Mouse (Mus musculus): Measurements from ENCODE around the gene Gm10226.
"Not testable (repeated sequence)": the region's sequence is repeated elsewhere in the genome, so short reads cannot be mapped to it uniquely, and the experiment has no call there.

The Gm10226 gene

DNA sequence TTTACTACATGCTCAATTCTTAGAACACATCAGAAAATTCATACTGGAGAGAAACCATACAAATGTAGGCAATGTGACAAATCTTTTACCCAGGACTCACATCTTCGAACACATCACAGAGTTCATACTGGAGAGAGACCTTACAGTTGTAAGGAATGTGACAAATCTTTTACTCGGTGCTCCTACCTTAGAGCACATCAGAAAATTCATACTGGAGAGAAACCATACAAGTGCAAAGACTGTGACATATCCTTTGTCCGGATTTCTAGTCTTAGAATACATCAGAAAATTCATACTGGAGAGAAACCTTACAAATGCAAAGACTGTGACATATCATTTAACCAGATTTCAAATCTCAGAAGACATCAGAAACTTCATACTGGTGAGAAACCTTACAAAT lies at the start of gene Gm10226:
TSS of gene Gm10226 (plus strand) at position 301 of the 400 bp plus-strand sequence.
- no peak for DNase-seq

DNA sequence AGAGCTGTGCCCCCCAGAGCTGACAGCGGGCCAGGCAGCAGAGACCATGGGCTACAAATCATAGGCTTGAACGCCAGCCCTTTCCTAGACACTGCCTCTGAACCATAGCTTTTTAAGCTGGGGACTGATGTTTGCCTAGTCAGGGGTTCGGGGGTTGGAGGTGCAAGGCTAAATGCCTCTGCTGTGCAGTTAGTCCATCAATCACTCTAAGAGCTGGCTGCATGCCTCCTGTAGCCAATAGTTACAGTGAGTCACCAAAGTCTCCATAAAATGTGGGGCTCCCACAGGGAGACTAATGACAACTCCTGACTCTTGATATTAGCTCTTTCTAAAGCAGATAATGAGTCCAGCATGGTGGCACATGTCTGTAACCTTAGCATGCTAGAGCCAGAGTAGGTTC lies 42.9 kb upstream of the Gm10226 start:
- DNase-seq: no peak

DNA sequence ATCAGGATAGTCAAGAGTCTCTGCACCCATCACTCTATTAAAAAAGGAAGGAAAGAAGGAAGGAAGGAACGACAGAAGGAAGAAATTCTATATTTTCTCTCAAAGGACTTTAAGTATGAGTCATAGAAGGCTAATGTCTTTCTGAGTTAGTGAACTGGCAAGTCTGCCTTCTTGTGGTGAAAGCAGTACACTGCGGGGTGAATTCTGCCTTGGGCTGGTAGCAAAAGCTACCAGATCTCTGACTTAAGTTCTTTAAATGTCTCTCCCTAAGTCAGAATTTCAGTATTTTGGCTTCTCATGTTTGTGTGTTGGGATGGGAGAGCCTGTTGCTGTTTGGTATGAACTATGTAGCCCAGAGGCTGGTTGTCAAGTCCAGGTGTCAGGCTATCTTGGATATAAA lies 41.7 kb upstream of the Gm10226 start:
- no peak for DNase-seq

DNA sequence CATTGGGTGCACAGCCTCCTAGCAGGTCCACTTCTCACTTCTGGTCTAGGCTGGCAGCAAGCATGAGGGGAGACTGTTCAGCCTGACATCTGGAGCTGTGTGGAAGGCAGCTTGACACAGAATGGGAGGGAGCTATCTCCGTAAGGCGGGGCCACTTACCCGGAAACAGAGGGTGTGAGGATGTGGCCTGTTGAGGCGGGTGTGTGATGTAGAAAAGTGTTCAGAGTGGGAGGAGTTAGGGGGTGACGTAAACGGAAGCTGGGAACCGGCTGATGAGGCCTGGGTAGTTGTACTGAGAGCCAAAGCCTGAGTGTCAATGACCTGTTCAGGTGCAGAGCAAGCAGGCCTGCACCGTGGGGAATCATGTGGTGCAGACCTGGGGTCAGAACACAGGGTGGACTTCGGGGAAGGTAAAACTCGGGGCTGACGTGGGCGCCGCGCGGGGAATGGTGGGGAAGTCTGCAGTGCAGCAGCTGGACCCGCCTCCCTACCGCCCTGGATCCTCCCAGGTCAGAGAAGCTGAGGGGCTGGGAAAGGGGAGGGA lies 41.2 kb upstream of the Gm10226 start, which contains the start of gene Zfp983:
TSS of gene Zfp983 (plus strand) at position 261 of the 544 bp plus-strand sequence.
- peak; percentile 41 for DNase-seq

DNA sequence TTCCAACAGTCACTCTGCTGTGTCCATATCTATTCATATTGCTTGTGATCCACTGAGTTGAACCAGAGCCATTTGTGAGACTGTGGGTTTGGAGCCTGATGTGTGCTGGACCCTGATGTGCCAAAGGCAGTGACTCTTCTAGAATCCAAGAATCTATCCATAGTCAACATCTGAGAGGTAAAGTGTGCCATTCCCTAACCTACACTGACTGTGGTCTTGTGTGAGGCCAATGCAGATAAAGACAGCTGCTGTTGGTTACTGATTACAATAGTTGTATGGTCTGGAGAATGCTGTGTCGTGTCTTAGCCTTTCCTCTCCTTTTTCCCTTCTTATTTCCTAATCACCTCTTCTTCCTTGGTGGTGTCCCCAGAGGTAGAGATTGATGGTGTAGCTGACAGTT lies 12.8 kb upstream of the Gm10226 start:
- DNase-seq: not testable (repeated sequence)

DNA sequence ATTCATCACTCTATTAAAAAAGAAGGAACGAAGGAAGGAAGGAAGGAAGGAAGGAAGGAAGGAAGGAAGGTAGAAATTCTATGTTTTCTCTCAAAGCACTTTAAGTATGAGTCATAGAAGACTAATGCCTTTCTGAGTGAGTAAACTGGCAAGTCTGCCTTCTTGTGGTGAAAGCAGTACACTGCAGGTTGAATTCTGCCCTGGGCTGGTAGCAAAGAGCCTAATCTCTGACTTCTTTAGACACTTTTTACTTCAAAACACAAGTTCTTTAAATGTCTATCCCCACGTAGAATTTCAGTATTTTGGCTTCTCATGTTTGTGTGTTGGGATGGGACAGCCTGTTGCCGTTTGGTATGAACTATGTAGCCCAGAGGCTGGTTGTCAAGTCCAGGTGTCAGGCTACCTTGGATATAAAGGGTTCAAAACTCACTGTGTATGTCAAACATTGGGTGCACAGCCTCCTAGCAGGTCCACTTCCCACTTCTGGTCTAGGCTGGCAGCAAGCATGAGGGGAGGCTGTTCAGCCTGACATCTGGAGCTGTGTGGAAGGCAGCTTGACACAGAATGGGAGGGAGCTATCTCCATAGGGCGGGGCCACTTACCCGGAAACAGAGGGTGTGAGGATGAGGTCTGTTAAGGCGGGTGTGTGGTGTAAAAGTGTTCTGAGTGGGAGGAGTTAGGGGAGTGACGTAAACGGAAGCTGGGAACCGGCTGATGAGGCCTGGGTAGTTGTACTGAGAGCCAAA lies 12.2 kb upstream of the Gm10226 start:
- DNase-seq: peak; percentile 65

DNA sequence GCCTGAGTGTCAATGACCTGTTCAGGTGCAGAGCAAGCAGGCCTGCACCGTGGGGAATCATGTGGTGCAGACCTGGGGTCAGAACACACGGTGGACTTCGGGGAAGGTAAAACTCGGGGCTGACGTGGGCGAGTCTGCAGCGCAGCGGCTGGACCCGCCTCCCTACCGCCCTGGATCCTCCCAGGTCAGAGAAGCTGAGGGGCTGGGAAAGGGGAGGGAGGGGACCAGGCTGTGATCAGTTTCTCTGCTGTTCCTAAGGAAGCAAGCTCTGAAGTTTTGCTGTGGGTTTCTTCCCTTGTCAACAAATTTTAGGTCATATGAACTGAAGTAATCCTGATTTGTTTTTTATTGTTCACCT lies 11.7 kb upstream of the Gm10226 start:
- not testable (repeated sequence) for DNase-seq

DNA sequence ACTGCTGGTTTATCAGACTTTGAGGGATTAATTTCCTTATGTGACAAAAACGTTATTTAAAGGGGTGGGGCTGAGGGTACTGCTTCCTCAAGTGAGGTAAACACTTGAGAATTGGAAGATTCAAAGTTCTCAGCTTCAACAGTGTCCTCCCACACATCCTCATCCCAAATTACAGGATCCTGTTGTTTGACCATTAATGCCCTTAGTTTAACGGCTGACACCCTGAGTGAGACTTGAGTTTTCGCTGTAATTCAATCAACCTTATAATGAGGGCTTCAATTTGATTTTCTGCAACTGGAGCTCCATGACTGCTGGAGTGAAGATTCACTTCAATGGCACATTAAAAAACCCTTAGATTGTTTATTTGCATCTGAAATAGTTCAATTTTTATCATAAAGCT lies 1.7 kb downstream of the Gm10226 start:
- no peak for DNase-seq

DNA sequence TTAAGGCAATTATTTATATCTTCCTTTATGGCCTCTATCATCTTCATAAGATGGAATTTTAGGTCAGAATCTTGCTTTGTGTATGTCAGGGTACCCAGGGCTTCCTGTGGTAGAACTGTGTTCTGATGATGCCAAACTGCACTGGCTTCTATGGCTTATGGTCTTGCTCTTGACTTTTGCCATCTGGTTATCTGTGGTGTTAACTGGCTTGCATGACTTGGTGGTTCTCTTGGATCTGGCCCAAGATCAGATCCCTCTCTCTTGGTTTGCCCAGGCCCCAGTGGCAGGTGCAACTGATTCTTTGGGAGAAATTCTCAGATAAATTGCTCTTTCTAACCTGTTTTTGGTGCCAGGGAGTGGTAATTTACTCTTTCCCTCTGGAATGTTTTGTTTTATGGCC lies 4.4 kb downstream of the Gm10226 start:
- no peak for DNase-seq

DNA sequence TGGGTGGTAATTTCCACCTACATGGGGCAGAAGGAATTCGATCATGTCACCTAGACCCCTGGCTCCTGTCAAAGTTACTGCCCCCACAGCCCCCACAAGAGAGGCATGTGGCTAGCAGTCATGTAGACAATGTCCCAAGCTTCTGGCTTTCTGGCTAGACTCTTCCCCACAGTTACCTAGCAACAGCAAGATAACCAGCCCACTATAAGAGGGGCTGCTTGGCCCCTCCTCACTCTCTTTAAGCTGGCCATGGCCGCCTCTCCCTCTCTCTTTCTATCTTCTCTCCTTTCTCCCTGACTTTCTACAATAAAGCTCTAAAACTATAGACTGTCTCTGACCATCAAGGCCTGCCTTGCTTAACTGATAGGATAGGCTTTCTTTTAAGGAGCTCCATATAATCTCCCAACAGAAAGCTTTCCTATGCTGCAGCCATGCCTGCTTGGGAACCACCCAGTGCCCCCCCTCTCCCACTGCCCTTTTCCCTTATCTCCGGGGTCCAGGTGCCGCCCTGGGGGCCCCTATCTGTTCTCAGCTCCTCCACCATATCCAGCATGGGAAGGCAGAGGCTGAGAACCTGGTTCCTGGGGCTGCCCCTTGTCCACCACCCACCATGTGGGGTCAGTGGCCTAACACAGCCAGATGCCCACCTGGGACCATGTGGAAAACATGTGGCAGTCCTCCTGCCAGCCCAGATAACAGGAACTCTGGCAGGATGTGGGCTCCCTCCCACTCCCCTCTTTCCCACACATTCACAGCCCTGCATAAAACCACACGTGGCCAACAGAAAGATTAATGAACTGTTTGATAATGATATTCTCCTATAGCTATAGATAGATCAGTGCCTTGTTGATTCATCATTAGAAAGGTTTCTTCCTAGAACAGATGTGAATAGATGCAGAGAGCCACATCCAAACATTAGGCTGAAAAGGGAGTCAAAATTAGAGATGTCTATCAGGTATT lies 10.9 kb downstream of the Gm10226 start:
- no peak for DNase-seq

DNA sequence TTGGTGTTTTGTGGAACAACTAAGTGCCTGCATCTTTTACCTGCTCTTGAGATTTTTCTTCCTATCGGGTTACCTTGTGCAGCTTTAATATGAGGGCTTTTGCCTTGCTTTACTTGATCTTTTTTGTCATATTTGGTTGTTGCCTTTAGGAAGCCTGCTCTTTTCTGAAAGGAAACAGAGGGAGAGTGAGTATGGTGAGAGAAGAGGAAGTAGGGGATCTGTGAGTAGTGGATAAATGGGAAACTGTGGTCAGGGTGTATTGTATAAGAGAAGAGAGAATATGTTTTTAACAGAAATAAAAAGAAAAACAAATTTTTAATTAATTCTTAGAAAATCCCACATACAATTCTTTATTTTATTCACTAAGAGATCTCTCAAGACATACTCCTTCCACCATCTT lies 11.8 kb downstream of the Gm10226 start:
- DNase-seq: no peak

DNA sequence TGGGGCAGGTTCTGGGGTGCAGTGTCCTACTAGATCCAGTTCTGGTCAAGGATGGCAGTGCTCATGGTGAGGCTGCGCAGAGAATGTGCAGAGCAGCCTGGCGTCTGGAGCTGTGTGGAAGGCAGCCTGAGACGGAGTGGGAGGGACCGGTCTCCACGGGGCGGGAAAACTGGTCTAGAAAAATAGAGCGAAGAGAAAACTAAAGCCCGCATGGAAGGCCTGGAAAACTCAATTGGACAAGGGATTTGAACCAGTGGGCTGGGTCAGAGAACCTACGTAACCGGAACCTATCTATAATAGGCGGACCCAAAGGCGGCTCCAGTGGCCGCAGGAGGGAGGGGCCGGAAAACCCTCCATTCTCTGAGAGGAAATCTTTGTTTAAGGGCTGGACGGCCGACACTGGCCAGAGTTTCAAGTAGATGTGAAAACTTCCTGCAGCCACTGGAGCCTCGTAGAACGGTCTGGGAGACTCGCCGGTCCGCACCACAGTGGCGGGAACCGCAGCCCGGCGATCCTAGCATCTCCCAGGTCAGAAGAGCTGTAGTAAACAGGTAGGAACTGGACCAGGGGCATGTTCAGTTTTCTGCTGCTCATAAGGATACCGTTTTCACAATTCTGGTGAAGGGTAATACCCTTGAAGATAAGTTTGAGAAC lies 15.8 kb downstream of the Gm10226 start, which contains the start of gene Zfp760:
TSS of gene Zfp760 (plus strand) at position 399 of the 654 bp plus-strand sequence.
- peak; percentile 73 for DNase-seq

DNA sequence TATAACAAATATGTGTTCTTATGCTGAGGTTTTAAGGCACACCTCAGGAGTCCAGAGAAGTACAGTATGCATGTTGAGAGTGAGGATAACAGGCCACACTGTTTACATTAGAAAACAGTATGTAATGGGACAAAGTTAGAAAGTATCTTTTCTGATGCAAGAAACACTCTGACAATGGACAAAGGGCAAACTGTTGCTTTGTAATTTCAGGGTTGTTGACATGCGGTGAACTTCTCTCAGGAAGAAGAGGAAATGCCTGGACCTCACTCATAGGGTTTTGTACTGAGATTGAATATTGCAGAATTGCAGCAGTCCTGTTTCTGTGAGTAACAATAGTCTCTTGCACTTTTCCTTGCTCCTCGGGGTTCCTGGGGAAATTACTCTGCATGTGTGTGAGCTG lies 16.7 kb downstream of the Gm10226 start:
- DNase-seq: no peak

DNA sequence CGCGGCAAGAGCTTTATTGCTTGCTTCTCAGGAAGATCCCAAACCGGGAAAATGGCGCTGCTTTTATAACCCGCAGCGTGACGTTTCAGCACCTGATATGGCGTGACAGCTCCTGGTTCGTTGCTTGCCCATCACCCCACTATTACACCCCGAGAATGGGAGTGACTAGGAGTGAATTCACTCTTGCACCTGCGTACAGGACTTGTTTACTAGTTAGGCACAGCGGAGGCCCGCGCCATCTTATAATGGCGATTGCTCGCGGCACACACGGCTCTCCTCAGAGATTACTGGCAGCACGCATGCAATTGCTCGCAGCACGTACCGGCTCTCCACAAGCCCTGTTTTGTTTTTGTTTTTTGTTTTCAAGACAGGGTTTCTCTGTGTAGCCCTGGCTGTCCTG lies 38.8 kb downstream of the Gm10226 start, which contains the start of gene Zfp229:
TSS of gene Zfp229 (plus strand) at position 301 of the 400 bp plus-strand sequence.
- DNase-seq: not testable (repeated sequence)

DNA sequence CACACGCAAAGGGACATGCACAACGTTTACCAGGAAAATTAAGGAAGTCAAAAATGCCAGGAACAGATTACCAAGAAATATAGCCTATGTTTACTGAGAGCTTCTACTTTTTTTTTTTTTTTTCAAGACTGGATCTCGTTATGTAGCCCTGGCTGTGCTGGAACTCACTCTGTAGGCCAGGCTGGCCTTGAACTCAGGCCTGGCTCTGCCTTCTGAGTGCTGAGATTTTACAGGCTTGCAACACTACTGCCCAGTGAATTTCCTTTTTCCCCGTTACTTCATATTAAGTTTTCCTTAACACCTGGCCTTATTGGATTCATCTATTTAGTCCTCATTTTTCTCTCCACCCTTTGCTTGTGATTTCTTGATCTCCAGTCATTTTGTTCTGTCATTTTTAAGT lies 41.4 kb downstream of the Gm10226 start:
- DNase-seq: no peak

DNA sequence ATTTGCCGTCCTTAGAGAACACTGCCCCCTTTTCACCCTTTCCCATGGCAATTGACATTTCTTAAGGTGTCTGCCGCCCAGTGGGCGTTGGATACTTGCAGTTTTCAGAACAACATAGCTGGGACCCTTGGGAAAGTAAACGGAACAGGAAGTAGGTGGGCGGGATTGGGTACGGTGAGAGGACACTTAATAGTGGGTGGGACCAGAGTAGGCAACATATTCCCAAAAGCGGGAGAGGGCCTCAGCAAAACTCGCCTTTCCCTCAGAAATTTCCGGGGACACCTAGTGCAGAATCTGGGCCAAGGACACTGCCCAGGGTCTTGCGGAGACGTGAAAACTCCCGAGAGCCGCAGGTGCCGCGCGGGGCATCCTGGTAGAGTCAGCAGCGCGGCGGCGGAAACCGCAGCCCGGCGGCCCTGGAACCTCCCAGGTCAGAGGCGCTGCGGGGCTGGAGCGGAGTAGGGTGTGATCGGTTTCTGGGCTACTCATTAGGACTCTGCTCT lies 41.9 kb downstream of the Gm10226 start:
- peak; percentile 62 for DNase-seq
